Mouse (Mus musculus): ENCODE measurements at regions not wholly inside any gene's neighbourhood (a gene's known extent, or its start where the extent isn't known, plus 50 kb on each side); places are given as distances from the start of the nearest gene placed in this dataset.

GRCm38 (mm10) chr2:171388936-171389335 lies 654.3 kb downstream of the Cbln4 start:
- Histone ChIP-seq H3K27me3 (ENCODE audit: control insufficient read depth, insufficient read depth, low read length, poor library complexity, severe bottlenecking) (no peaks in the 10 kb centered on the region), H3K36me3 (ENCODE audit: control insufficient read depth, insufficient read depth, low read length, poor library complexity, severe bottlenecking) (no peaks in the 10 kb centered on the region), H3K27ac (ENCODE audit: insufficient read depth, low read length) (no peak overlapping the region), H3K4me3 (ENCODE audit: low read depth, low read length) (no peak overlapping the region), H3K9ac (ENCODE audit: low read depth, poor library complexity, severe bottlenecking) (no peak overlapping the region), H3K4me1 (ENCODE audit: control insufficient read depth, insufficient read depth, low read length) (no peaks in the 10 kb centered on the region), H3K9me3 (replicated peaks; ENCODE audit: control insufficient read depth, insufficient read depth, low read length, poor library complexity, severe bottlenecking) (0 out of 2 replicates have a peak, but pooled peaks cover 2% of the 10 kb centered on the region)
- TF ChIP-seq EP300 (IDR thresholded peaks at IDR 0.05; ENCODE audit: insufficient read depth, low read depth, low read length) = no peak
- TF ChIP-seq CTCF (IDR thresholded peaks at IDR 0.05; ENCODE audit: low read depth, low read length) = no peak
- no peak for TF ChIP-seq POLR2A (IDR thresholded peaks at IDR 0.05; ENCODE audit: insufficient read depth, low read length)

- no peak overlapping the region for H3K9ac ChIP-seq (ENCODE audit: low read depth, poor library complexity, severe bottlenecking)
- no peak for TF ChIP-seq POLR2A (IDR thresholded peaks at IDR 0.05; ENCODE audit: insufficient read depth, low read length)
- TF ChIP-seq EP300 (IDR thresholded peaks at IDR 0.05; ENCODE audit: insufficient read depth, low read depth, low read length) = no peak
- TF ChIP-seq CTCF (IDR thresholded peaks at IDR 0.05; ENCODE audit: low read depth, low read length) = no peak
- H3K36me3 ChIP-seq (ENCODE audit: control insufficient read depth, insufficient read depth, low read length, poor library complexity, severe bottlenecking) = no peaks in the 10 kb centered on the region
- H3K9me3 ChIP-seq (replicated peaks; ENCODE audit: control insufficient read depth, insufficient read depth, low read length, poor library complexity, severe bottlenecking) = no peaks in the 10 kb centered on the region
- H3K27me3 ChIP-seq (ENCODE audit: control insufficient read depth, insufficient read depth, low read length, poor library complexity, severe bottlenecking) = no peaks in the 10 kb centered on the region
- H3K4me3 ChIP-seq (ENCODE audit: low read depth, low read length) = no peak overlapping the region
- H3K4me1 ChIP-seq (ENCODE audit: control insufficient read depth, insufficient read depth, low read length) = no peaks in the 10 kb centered on the region
- H3K27ac ChIP-seq (ENCODE audit: insufficient read depth, low read length) = no peak overlapping the region
These were observed 641.9 kb downstream of the Dok5 start for GRCm38 (mm10) chr2:171373457-171373856.

DNA sequence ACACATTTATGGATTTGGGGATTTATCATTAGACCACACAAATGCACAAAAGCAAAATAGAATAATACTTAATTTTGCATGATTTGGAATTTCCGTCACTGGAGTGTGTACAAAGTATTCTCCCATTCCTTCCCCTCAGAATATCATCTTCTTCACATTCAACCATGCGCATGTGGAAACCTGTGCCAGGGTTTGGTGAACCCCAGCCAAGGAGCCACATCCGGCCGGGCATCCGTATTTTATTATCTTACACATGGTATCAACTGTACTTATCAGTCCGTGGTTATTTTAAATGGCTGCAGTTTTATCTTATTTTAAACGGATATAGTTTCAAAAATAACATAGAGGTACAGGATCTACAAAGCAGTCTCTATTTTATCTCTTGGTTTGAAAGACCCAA lies 641.4 kb downstream of the Dok5 start:
- H3K27ac ChIP-seq (ENCODE audit: insufficient read depth, low read length) = no peak overlapping the region
- TF ChIP-seq EP300 (IDR thresholded peaks at IDR 0.05; ENCODE audit: insufficient read depth, low read depth, low read length) (no peak), CTCF (IDR thresholded peaks at IDR 0.05; ENCODE audit: low read depth, low read length) (no peak), POLR2A (IDR thresholded peaks at IDR 0.05; ENCODE audit: insufficient read depth, low read length) (no peak)
- H3K4me1 ChIP-seq (ENCODE audit: control insufficient read depth, insufficient read depth, low read length) = no peaks in the 10 kb centered on the region
- H3K36me3 ChIP-seq (ENCODE audit: control insufficient read depth, insufficient read depth, low read length, poor library complexity, severe bottlenecking) = no peaks in the 10 kb centered on the region
- no peak overlapping the region for H3K4me3 ChIP-seq (ENCODE audit: low read depth, low read length)
- no peaks in the 10 kb centered on the region for H3K27me3 ChIP-seq (ENCODE audit: control insufficient read depth, insufficient read depth, low read length, poor library complexity, severe bottlenecking)
- H3K9ac ChIP-seq (ENCODE audit: low read depth, poor library complexity, severe bottlenecking) = no peak overlapping the region
- no peaks in the 10 kb centered on the region for H3K9me3 ChIP-seq (replicated peaks; ENCODE audit: control insufficient read depth, insufficient read depth, low read length, poor library complexity, severe bottlenecking)

DNA sequence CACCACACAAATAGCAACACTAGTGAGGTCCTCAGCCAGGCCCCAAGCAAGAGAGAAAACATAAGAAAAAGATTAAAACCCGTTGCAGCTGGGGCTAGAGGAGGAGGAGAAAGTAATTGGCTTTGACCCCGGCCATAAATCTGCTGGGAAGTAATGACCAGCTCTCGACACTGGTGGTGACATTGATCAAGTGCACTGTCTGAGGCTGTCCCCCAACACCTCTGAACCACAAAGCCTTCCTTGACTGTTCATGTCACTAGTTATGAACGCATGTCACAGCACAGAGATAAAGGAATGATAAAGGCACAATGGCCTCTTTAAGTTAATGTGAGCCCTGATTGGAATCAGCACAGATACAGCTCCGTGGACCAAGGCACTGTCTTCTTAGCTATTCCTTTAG lies 640.1 kb downstream of the Dok5 start:
- TF ChIP-seq POLR2A (IDR thresholded peaks at IDR 0.05; ENCODE audit: insufficient read depth, low read length) (no peak), CTCF (IDR thresholded peaks at IDR 0.05; ENCODE audit: low read depth, low read length) (no peak), EP300 (IDR thresholded peaks at IDR 0.05; ENCODE audit: insufficient read depth, low read depth, low read length) (no peak)
- Histone ChIP-seq H3K9ac (ENCODE audit: low read depth, poor library complexity, severe bottlenecking) (no peak overlapping the region), H3K9me3 (replicated peaks; ENCODE audit: control insufficient read depth, insufficient read depth, low read length, poor library complexity, severe bottlenecking) (no peaks in the 10 kb centered on the region), H3K36me3 (ENCODE audit: control insufficient read depth, insufficient read depth, low read length, poor library complexity, severe bottlenecking) (no peaks in the 10 kb centered on the region), H3K27me3 (ENCODE audit: control insufficient read depth, insufficient read depth, low read length, poor library complexity, severe bottlenecking) (no peaks in the 10 kb centered on the region), H3K4me1 (ENCODE audit: control insufficient read depth, insufficient read depth, low read length) (no peaks in the 10 kb centered on the region), H3K27ac (ENCODE audit: insufficient read depth, low read length) (no peak overlapping the region), H3K4me3 (ENCODE audit: low read depth, low read length) (no peak overlapping the region)

DNA sequence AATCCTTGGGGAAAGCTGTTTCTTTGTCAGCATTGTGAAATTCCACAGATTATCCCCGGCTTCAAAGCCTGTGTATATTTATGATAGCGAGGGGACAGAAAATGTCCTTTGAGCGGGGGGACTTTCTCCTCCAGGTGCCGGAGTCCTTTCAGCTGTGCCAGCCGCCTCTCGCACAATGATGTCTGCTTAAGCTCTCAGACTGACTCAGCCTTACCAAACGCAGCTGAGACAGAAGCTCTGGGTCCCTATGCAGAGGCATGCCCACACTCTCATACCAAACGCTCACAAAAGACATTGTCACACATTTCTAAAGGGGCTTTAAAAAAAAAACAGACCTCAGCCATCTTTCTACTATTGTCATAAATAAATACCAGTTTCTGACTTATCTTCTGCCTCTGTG lies 633.9 kb downstream of the Dok5 start:
- Histone ChIP-seq H3K36me3 (ENCODE audit: control insufficient read depth, insufficient read depth, low read length, poor library complexity, severe bottlenecking) (no peaks in the 10 kb centered on the region), H3K27me3 (ENCODE audit: control insufficient read depth, insufficient read depth, low read length, poor library complexity, severe bottlenecking) (no peaks in the 10 kb centered on the region), H3K9me3 (replicated peaks; ENCODE audit: control insufficient read depth, insufficient read depth, low read length, poor library complexity, severe bottlenecking) (no peaks in the 10 kb centered on the region), H3K9ac (ENCODE audit: low read depth, poor library complexity, severe bottlenecking) (no peak overlapping the region), H3K27ac (ENCODE audit: insufficient read depth, low read length) (no peak overlapping the region), H3K4me3 (ENCODE audit: low read depth, low read length) (no peak overlapping the region), H3K4me1 (ENCODE audit: control insufficient read depth, insufficient read depth, low read length) (no peaks in the 10 kb centered on the region)
- TF ChIP-seq EP300 (IDR thresholded peaks at IDR 0.05; ENCODE audit: insufficient read depth, low read depth, low read length) (no peak), POLR2A (IDR thresholded peaks at IDR 0.05; ENCODE audit: insufficient read depth, low read length) (no peak), CTCF (IDR thresholded peaks at IDR 0.05; ENCODE audit: low read depth, low read length) (no peak)

DNA sequence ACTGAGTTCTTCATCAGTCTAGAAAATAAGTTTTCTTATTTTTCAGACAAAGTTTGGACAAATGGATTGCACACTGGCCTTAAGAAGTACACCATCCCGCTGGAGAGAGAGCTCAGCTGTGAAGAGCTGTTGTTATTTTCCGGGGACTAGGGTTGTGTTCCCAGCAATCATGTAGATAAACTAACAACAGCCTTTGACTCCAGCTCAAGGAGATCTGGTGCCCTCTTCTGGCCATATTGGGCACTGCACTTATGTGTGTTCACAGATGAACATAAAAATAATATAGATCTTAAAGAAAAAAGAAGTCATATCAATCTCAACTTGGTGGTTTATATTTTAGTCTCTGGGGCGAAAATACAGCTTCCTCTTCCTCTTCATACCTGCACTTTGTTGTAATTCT lies 633.0 kb downstream of the Dok5 start:
- no peaks in the 10 kb centered on the region for H3K36me3 ChIP-seq (ENCODE audit: control insufficient read depth, insufficient read depth, low read length, poor library complexity, severe bottlenecking)
- TF ChIP-seq CTCF (IDR thresholded peaks at IDR 0.05; ENCODE audit: low read depth, low read length) (peak; percentile 7), EP300 (IDR thresholded peaks at IDR 0.05; ENCODE audit: insufficient read depth, low read depth, low read length) (no peak)
- no peak overlapping the region for H3K4me3 ChIP-seq (ENCODE audit: low read depth, low read length)
- no peaks in the 10 kb centered on the region for H3K9me3 ChIP-seq (replicated peaks; ENCODE audit: control insufficient read depth, insufficient read depth, low read length, poor library complexity, severe bottlenecking)
- H3K27ac ChIP-seq (ENCODE audit: insufficient read depth, low read length) = no peak overlapping the region
- no peaks in the 10 kb centered on the region for H3K27me3 ChIP-seq (ENCODE audit: control insufficient read depth, insufficient read depth, low read length, poor library complexity, severe bottlenecking)
- H3K9ac ChIP-seq (ENCODE audit: low read depth, poor library complexity, severe bottlenecking) = no peak overlapping the region
- H3K4me1 ChIP-seq (ENCODE audit: control insufficient read depth, insufficient read depth, low read length) = no peaks in the 10 kb centered on the region

Data from ES-Bruce4 (cell line).